Mouse (Mus musculus): ENCODE results near the gene Gm38431.

Gm38431 gene

DNA sequence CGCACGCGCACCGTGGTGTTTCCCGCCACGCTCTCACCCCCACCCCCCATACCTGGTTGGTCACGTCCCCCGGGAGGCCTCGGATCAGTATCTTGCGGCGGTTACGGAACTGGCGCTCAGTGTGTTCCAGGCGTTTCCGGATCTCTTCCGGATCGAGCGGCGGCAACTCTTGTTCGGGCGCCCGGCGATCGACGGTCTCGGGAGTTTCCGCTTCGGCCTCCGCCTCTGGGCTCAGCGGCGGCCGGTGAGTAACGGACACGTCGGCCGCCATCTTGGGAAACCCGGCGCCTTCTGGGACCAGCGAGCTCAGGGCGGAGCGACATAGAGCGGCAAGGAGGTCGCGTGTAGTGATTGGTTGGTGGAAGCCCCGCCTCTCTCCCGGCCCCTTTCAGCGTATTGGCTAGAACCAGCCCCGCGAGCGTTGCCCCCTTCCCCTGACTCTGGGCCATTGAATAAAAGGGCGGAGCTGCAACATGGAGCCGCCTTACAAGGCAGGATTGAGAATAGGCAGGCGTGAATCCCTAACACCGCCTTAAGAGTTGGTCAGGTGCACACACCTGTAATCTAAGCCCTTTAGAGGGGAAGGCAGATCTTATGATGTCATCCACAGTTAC is at the start of gene Gm38431, which contains the start of gene Raver1:
TSS of gene Gm38431 (minus strand) at position 291 of the 614 bp plus-strand sequence.
TSS of gene Raver1 (minus strand) at position 302 of the 614 bp plus-strand sequence.
- peak; percentile 94 for DNase-seq (ENCODE audit: low read depth, low spot score)

- DNase-seq (ENCODE audit: low read depth, low spot score), result no peak
Observed at GRCm38 (mm10) chr9:21138386-21138785, 46.6 kb upstream of the Gm38431 start.

GRCm38 (mm10) chr9:21137229-21137628 is 45.4 kb upstream of the Gm38431 start:
- DNase-seq (ENCODE audit: low read depth, low spot score), result peak; percentile 55

GRCm38 (mm10) chr9:21136401-21136800 is 44.6 kb upstream of the Gm38431 start:
- no peak for DNase-seq (ENCODE audit: low read depth, low spot score)

DNA sequence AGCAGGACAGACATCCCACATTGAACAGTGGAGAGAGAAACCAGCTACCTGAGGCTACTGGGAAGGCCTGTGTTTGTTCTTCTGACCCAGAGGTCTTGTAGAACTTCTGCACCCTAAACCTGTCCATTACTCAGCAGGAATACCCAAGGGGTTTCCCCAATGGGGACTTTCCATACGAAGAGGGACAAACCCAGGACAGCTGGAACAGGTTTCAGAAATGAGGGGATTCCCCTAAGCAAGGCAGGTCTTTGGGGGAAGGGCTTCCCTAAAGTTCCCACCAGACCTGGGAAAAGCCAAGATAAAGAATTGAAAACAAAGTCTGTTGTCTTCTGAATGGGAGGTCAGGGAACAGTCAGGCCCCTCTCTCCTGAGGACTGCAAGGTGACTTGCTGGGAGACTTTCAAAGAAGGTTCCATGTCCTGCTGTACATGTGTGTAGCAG is 44.2 kb upstream of the Gm38431 start:
- DNase-seq (ENCODE audit: low read depth, low spot score), result no peak

GRCm38 (mm10) chr9:21135329-21135890 is 43.6 kb upstream of the Gm38431 start:
- no peak for DNase-seq (ENCODE audit: low read depth, low spot score)

- no peak for DNase-seq (ENCODE audit: low read depth, low spot score)
Observed at GRCm38 (mm10) chr9:21134595-21135328, 43.0 kb upstream of the Gm38431 start.

DNA sequence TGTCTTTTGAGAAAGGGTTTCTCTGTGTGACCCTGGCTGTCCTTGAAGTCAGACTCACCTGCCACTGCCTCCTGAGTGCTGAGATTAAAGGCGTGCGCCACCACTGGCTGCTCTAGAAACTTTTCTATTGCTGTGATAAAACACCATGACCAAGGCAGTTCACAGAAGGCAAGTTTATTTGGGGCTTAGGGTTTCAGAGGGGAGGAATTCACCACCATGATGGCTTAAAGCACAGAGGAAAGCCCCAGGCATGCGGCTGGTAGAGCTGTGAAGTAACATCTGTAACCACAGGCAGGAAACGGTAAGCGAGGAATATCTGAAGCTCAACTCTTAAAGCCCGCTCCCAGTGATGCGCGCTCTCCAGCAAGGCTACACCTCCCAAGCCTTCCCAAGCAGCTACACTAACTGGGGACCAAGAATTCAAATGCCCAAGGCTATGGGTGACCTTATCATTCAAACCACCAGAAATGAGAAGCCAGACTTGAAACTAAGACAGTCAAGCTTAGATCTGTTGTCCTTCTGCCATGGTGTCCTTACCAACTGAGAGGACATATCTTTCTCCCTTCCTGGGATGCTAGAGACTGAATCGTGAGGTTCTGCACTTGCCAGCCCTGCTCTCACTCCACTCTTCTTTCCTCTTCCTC is 41.4 kb upstream of the Gm38431 start:
- DNase-seq (ENCODE audit: low read depth, low spot score), result no peak

DNA sequence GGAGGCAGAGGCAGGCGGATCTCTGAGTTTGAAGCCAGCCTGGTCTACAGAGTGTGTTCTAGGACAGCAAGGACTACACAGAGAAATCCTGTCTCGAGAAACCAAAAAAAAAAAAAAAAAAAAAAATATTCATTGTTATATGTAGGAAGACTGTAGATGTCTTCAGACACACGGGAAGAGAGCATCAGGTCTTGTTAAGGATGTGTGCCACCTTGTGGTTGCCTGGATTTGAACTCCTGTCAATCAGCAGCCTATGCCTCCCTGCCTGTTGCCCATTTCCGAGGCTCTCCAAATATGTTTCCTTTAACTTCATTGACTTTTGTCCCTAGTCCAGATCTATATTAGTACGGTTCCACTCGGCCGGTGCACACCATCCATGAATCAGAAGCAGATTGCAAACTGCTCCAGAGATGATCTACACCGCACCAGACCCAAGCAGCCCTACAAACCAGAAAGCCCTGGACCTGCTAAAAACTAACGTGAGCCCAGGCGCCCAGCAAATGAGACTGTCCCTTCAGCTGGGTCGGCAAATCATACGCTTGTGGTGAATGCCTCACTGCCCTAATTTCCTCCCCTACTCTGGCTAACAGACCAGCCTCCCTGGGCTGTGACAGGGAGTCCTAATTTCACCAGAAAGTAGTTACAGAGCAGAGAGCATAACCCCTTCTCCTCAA is 40.4 kb upstream of the Gm38431 start:
- DNase-seq (ENCODE audit: low read depth, low spot score), result no peak

DNA sequence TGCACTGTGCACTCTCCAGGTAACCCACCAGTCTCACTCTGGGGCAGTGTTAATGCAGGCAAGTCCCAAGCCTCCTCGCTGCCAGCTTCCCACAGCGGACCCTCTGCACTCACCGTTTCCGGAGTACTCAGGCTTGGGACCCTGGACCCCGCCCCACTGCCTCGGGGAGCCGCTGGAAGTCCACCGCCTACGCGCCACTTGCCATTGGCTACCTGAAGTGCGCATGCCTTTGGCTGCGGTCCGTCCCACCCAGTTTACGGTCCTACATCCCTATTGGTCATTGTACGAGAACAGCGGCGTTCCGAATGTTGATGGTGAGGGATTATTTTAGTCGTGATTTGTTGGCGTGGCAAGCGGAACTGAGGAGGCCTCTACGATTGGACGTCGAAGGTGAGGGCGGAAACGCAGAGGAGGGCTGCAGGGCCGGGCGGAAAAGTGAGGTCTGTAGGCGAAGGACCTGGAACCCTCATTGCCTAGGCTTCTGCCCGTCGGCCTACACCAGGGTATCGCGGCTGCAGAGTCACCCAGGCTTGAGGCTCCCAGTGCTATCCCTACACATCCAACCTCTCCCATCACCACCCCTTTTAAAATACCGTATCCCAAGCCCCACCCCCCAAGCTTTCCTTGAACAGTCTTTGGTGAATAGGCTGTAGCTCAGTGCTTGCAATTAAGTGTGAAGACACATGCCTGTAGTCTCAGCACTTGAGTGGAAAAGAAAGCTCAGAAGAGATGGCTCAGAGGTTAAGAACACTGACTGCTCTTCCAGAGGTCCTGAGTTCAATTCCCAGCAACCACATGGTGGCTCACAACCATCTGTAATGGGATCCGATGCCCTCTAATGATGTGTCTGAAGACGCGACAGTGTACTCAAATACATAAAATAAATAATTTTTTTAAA is 39.5 kb upstream of the Gm38431 start, which contains the start of gene Tyk2:
TSS of gene Tyk2 (minus strand) at position 185 of the 898 bp plus-strand sequence.
- DNase-seq (ENCODE audit: low read depth, low spot score), result peak; percentile 83

DNA sequence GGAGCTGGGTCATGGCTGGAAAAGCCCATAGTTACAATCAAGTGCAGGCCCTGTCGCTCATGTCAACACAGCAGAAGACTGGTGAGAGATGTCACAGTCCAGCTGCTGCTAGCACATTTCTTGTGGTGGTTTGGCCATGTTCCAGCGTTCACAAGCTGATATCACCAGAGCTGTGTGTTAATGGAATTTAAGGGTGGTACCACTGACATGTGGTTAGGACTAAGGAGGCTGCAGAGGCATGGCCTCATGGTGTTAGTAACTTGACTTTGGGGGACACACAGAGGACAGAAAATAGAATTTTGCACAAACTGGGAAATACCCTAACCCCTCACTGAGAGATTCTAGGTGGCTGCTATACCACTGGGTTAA is 34.4 kb upstream of the Gm38431 start:
- no peak for DNase-seq (ENCODE audit: low read depth, low spot score)

- DNase-seq (ENCODE audit: low read depth, low spot score), result no peak
Observed at GRCm38 (mm10) chr9:21125502-21126258, 33.9 kb upstream of the Gm38431 start.

- no peak for DNase-seq (ENCODE audit: low read depth, low spot score)
Observed at GRCm38 (mm10) chr9:21124837-21125236, 33.0 kb upstream of the Gm38431 start.

DNA sequence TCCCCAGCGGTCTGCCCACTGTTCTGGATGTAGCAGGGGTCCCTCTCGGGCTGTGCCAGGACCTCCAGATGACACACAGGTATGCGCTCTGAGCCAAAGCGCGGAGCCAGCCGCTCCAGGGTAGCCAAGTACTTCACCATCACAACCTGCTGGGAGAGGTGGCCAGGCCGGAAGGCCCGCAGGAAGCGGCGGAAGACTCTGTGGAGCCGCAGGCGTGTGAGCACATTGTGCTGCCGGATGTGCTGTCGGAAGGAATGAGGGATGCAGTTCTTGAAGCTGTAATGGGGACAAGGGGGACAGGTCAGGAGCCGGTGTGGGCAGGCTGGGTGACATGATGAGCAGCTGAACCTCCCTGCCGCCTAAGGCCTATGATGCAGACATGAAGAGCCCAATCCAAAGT is 29.7 kb upstream of the Gm38431 start:
- DNase-seq (ENCODE audit: low read depth, low spot score), result no peak

DNA sequence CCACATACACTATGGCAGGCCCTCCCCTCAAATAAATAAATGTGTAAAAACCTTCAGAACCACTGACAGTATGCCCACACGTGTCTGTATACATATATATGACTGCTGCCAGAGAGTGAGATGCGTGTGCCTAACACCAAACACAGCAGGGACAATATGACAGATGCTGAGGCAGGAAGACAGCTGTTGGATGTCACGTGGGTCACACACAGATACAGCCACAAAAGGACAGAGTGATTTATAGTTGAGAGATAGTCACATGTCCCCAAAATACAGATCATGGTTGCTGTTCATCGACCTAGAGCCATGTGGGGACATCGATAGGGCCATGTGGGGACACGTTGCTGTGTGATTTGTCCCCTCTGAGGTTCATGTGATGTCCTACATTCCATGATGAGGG is 25.3 kb upstream of the Gm38431 start:
- DNase-seq (ENCODE audit: low read depth, low spot score), result no peak

GRCm38 (mm10) chr9:21115105-21115504 is 23.3 kb upstream of the Gm38431 start:
- DNase-seq (ENCODE audit: low read depth, low spot score), result no peak

DNA sequence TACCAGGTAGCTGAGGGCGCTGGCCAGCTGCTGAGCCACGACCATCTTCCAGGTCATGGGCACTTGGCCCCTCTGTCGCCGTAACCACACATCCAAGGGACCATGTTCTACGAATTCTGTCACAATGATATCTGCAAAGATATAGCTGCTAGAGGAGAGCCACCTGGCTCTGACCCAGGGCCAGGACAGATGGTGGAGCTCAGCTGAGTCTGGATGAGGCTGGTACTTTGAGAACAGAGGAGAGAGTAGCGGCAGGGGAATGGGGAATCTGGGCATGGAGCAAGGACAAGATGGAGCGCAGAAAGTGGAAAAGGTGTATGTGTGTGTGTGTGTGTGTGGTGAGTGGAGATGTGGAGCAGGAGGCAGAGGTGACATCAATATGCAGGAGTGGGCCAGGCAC is 22.4 kb upstream of the Gm38431 start:
- no peak for DNase-seq (ENCODE audit: low read depth, low spot score)

- DNase-seq (ENCODE audit: low read depth, low spot score), result no peak
Observed at GRCm38 (mm10) chr9:21113751-21114150, 22.0 kb upstream of the Gm38431 start.

- no peak for DNase-seq (ENCODE audit: low read depth, low spot score)
Observed at GRCm38 (mm10) chr9:21107607-21108237, 15.9 kb upstream of the Gm38431 start.
